Mouse (Mus musculus) retina, postnatal 1 day (tissue): ENCODE measurements around the gene Hist2h3b.
"Not testable (repeated sequence)": the region's sequence is repeated elsewhere in the genome, so short reads cannot be mapped to it uniquely, and the experiment has no call there.

Experiments
- DNase-seq: peaks from one replicate; pipeline ENCODE4 v3.0.0-alpha.2; 2012

The Hist2h3b gene

GRCm38 (mm10) chr3:96268051-96268775, at the start of gene Hist2h3b:
TSS of gene Hist2h3b (plus strand) at chr3:96268654.
- peak; percentile 94 for DNase-seq

GRCm38 (mm10) chr3:96219191-96219641, 49.2 kb upstream of the Hist2h3b start:
- no peak for DNase-seq

- peak; percentile 94 for DNase-seq
Observed at GRCm38 (mm10) chr3:96219661-96220130, 48.8 kb upstream of the Hist2h3b start, which contains the start of the genes Bola1 and Hist2h2ab. TSS of gene Bola1 (minus strand) at chr3:96219709. TSS of gene Hist2h2ab (plus strand) at chr3:96219865.

- peak; percentile 67 for DNase-seq
Observed at GRCm38 (mm10) chr3:96220131-96220764, 48.2 kb upstream of the Hist2h3b start.

- DNase-seq, result peak; percentile 95
Observed at GRCm38 (mm10) chr3:96220765-96221639, 47.5 kb upstream of the Hist2h3b start, which contains the start of the genes Hist2h2ac and Hist2h2be. TSS of gene Hist2h2ac (minus strand) at chr3:96220880. TSS of gene Hist2h2be (plus strand) at chr3:96221119.

GRCm38 (mm10) chr3:96221640-96222038, 46.8 kb upstream of the Hist2h3b start:
- DNase-seq, result no peak

GRCm38 (mm10) chr3:96222774-96223173, 45.7 kb upstream of the Hist2h3b start:
- DNase-seq, result no peak

- peak; percentile 47 for DNase-seq
Observed at GRCm38 (mm10) chr3:96225421-96225820, 43.0 kb upstream of the Hist2h3b start.

- DNase-seq, result peak; percentile 39
Observed at GRCm38 (mm10) chr3:96226695-96227648, 41.5 kb upstream of the Hist2h3b start.

GRCm38 (mm10) chr3:96228828-96229227, 39.6 kb upstream of the Hist2h3b start:
- DNase-seq, result no peak

GRCm38 (mm10) chr3:96230404-96230803, 38.0 kb upstream of the Hist2h3b start:
- no peak for DNase-seq

- DNase-seq, result no peak
Observed at GRCm38 (mm10) chr3:96230910-96231757, 37.3 kb upstream of the Hist2h3b start.

- no peak for DNase-seq
Observed at GRCm38 (mm10) chr3:96231758-96232120, 36.7 kb upstream of the Hist2h3b start.

GRCm38 (mm10) chr3:96234914-96235313, 33.5 kb upstream of the Hist2h3b start:
- DNase-seq, result no peak

GRCm38 (mm10) chr3:96235836-96236235, 32.6 kb upstream of the Hist2h3b start:
- DNase-seq, result peak; percentile 15

GRCm38 (mm10) chr3:96236834-96237334, 31.6 kb upstream of the Hist2h3b start:
- no peak for DNase-seq

- DNase-seq, result peak; percentile 40
Observed at GRCm38 (mm10) chr3:96237335-96237903, 31.0 kb upstream of the Hist2h3b start.

- DNase-seq, result peak; percentile 73
Observed at GRCm38 (mm10) chr3:96237904-96238511, 30.4 kb upstream of the Hist2h3b start.

GRCm38 (mm10) chr3:96238954-96239793, 29.3 kb upstream of the Hist2h3b start, which contains the start of gene Hist2h3c2:
TSS of gene Hist2h3c2 (minus strand) at chr3:96239127.
- DNase-seq, result not testable (repeated sequence)
